Mouse (Mus musculus): ENCODE data around the gene Hoxb9. TPM values are rescaled to one million over a fixed set of nuclear protein-coding genes. Genes with fewer than 3 reads are reported as not detected.
A peak's percentile ranks its signal among the peaks of the same experiment; 100 is the strongest.

Gene Hoxb9
- total RNA-seq, 2 experiments from 2014 or later = 86.0 to 93.6 TPM

GRCm38 (mm10) chr11:96284041-96284749 is 12.9 kb downstream of the Hoxb9 start:
- no peak for DNase-seq (ENCODE audit: low spot score in 2 of 2)

GRCm38 (mm10) chr11:96284774-96285734 is 13.8 kb downstream of the Hoxb9 start:
- DNase-seq (ENCODE audit: low spot score in 2 of 2) = no peak

DNA sequence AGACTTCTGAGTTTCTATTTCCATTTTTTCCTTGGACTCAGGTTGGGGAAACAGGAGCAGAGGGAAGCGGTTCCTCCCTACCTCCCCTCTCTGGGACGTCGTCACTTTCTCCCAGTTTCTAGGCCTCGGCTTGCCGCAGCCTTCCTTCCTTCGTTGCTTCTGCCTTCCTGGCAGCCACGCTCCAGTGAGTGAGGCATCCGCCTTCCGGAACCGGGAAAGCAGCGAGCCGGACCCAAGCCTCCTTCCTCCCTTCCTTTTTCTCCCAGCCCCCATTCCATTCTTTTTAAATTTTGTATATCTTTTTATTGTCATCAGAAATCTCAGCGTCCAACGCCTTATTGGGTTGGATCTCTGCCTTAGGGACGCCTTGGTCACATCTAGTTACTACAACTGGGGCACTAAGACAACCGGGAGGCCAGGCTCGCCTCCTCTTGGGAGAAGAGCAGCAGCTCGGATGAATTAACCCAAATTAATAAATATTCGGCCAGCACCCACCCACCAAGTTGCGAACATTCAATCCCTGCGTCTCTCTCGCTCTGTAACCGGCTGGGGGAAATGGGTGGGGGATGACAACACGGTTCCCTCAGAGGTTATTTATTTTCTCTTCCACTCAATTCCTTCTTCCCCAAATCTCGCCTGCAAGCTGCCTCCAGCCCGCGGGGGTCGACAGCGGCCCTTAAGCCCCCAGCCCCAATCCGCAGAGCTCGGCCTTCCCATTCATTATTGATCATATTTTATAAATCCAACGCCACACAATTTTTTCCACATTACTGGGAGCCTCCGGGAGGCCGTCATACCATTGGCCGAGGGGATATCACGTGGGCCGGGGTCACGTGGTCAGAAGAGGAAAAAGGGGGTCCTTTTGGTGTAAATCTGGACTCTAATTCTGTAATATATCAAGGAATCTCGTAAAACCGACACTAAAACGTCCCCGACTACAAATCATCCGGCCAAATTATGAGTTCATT is 14.8 kb downstream of the Hoxb9 start, which contains the start of gene Hoxb7:
Gene Hoxb7 (plus strand): TSS at position 853 of the 968 bp plus-strand sequence.
- no peak for DNase-seq (ENCODE audit: low spot score in 2 of 2)

- DNase-seq (ENCODE audit: low spot score in 2 of 2) = no peak
Measured at GRCm38 (mm10) chr11:96286739-96287385, 15.6 kb downstream of the Hoxb9 start.

- no peak for DNase-seq (ENCODE audit: low spot score in 2 of 2)
Measured at GRCm38 (mm10) chr11:96287411-96287810, 16.2 kb downstream of the Hoxb9 start.

- no peak for DNase-seq (ENCODE audit: low spot score in 2 of 2)
Measured at GRCm38 (mm10) chr11:96288455-96289221, 17.4 kb downstream of the Hoxb9 start.

- no peak for DNase-seq (ENCODE audit: low spot score in 2 of 2)
Measured at GRCm38 (mm10) chr11:96289293-96289692, 18.0 kb downstream of the Hoxb9 start.

DNA sequence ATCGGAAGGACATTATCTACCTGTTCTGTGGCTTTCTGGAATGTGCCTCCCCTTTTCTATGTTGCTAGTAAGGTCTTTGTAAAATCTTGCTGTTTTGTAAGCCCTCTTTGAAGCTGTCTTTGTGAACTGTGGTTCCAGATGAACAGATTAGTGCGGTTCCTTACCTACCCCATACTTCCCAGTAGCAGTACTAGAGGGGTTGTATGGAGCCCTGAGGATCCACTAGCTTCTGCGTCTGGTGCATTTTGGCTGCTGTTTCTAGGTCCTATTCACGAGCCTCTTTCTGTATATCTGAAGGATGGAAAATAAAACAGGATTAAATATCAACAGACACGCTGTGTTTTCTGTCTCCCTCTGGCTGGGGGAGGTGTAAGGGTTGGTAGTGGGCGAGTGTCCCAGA is 18.6 kb downstream of the Hoxb9 start:
- DNase-seq (ENCODE audit: low spot score in 2 of 2) = no peak

DNA sequence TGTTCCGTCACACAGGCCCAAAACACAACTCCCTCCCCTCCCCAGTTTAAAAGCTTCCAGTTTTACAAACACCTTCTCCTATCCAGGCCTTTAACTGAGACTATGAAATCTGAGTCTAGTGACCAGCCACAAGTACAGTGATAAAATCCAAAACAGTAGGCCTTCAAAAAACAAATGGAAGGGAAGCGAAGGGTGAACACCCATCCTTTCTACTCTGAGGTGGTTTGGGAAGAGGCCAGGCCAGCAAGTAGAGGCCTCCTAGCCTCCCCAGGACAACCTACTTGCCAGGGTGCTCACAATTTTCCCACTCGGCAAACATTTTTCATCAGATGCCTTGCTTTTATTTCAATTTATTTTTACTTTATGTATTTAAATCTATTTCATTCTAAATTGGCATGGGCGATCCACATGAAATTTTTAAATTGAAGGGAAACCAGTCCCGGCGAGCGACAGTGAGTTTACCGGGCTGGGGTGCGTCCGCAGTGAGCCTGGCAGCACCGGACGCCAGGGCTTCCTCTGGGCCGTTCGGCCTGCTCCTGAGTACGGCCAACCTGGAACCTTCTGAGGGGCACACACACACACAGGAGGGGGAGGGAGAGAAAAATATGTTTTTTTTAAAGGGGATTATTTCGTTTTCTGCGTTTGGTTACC is 19.6 kb downstream of the Hoxb9 start:
- no peak for DNase-seq (ENCODE audit: low spot score in 2 of 2)

DNA sequence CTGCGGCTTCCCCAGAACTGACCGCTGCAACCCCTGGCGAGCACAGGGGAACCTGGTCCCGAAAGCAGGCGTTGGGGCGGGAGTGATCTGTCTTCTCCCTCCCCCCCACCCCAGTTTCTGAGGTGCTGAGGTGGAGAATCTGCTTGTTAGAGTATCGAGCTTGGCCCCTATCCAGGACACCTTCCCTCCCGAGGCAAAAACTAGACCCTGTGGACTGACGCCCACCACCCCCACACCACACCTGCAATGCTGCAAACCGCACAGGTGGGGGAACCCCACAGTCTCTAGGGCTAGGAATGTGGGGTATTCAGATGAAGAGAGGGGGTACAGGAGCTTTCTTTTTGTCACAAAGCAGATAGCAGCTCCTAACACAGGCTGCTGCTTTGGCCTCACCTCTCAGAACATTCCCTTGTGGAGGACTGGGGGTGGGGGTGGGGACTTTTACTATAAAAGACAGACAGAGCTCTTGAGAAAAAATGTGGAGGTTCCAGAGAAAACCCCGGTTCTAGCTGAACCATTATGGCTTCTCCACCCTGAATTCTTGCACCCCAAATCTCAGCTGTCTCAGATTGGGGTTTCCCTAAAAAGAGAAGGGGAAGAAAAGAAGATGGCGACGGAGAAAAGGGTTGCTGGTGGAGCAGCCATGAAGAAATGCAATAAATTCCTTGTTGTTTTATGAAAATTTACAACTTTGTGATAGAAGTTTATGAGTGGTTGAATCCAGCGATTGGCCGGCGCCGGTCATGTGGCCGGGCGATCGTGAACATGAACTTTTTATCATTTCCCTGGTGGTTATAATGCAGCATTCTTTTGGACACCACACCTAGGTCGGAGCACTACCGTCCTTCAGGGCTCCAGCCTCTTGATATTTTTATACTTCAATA is 20.7 kb downstream of the Hoxb9 start, which contains the start of gene Hoxb6:
Gene Hoxb6 (plus strand): TSS at position 796 of the 884 bp plus-strand sequence.
- DNase-seq (ENCODE audit: low spot score in 2 of 2) = peak in 1 of 2 experiments; percentile 61

DNA sequence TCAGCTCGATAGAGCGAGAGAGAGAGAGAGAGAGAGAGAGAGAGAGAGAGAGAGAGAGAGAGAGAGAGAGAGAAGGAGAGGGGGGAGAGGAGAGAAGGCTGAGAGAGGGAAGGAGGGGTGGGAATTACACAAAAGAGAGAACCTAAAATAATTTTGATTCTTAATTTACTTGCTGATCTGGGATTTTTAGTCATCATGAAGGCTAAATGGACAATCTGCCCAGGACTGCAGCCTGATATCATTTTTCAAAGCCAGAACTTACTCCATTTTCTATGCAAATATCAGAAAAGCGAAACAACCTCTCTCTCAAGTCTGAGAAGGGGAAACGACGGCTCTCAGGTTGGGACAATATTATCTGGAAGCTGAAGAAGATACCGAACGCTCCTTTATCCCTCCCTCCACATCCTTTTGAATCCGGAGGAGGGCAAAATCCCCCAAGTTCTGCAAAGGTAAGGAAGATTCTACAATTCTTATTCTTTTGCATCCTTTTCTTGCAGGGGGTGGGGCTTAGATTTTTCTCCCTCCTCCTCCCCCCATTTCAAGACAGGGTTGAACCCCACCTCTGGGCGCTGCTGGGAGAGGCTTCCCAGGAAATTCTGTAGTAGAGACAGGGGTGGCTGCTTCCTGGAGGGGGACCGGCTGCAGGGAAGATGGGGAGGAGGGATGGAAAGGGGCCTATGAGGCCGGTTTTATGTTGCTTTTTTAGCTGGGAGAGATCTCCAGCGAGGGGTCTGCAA is 21.5 kb downstream of the Hoxb9 start:
- DNase-seq (ENCODE audit: low spot score in 2 of 2) = no peak

- DNase-seq (ENCODE audit: low spot score in 2 of 2) = no peak
Measured at GRCm38 (mm10) chr11:96293302-96293921, 22.2 kb downstream of the Hoxb9 start.

- peak in 1 of 2 experiments; percentile 76 for DNase-seq (ENCODE audit: low spot score in 2 of 2)
Measured at GRCm38 (mm10) chr11:96294245-96295091, 23.2 kb downstream of the Hoxb9 start.

DNA sequence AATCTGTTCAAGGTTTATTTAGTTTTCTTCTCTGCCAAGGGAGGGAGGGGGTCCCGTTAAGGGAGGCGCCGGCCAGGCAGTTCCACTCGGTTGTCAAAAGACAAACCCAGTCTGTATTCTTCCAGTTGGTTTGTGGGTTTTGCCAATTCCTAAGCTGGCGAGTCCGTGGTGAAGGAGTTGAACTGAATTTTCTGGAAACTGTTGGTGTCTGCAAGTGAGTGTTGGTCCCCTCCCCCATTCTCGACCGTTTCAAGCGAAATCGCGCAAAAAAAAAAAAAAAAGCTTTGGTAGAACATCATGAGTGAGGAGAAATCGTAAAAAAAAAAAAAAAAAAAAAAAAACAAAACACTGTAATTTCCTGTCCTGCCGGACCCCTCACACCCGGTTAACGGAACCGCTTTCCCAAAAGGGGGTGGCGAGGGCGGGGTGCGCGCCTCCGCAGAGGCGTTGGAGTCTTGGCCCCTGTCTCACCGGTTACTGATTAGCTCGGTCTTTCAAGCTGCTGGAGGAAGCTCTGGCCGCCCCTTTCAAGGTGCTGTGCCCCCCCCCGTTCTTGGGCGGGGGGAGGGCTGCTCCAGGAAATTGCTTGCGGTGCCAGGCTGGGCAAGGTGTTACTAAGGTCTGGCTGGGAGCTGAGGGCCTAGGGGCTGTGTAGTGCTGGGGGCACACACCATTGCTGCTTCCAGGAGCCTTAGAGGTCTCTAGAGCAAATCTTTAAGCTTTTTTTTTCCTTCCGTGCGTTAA is 24.0 kb downstream of the Hoxb9 start:
- no peak for DNase-seq (ENCODE audit: low spot score in 2 of 2)

- DNase-seq (ENCODE audit: low spot score in 2 of 2) = no peak
Measured at GRCm38 (mm10) chr11:96296997-96297396, 25.7 kb downstream of the Hoxb9 start.

All from adrenal gland, postnatal 4 days (tissue).